Mouse (Mus musculus) B cell, adult 62 days (primary cell): ENCODE data around the gene Higd1a. TPM values are rescaled to one million over a fixed set of nuclear protein-coding genes. Genes with fewer than 3 reads are reported as not detected.

ENCODE experiments used
- total RNA-seq: library from RNA; stranded (reverse); gene quantifications from 4 replicates; pipeline ENCODE4 v1.2.4, GENCODE M21; 2023

Higd1a gene
- total RNA-seq = 26.6 to 31.7 TPM (median 28.8 TPM) in 4 replicates

GRCm38 (mm10) chr9:121858153-121858488 is at the start of gene Higd1a:
TSS of gene Higd1a (minus strand) at chr9:121858362.

GRCm38 (mm10) chr9:121898245-121898644 is 40.1 kb upstream of the Higd1a start, which contains the start of gene Ackr2:
TSS of gene Ackr2 (plus strand) at chr9:121898355.

GRCm38 (mm10) chr9:121838829-121839621 is 19.1 kb downstream of the Higd1a start, which contains the start of gene Ccdc13:
TSS of gene Ccdc13 (minus strand) at chr9:121839461.

Other genes starting within 250 kb of the Higd1a start
- not detected in 4 replicates for gene Lyzl4, start 216.3 kb downstream of the Higd1a start, total RNA-seq
- gene Vipr1, start 215.6 kb downstream of the Higd1a start, total RNA-seq = 0.61 to 1.3 TPM (median 1.1 TPM) in 4 replicates
- 21.2 to 28.7 TPM (median 23.8 TPM) in 4 replicates for gene Sec22c, start 152.9 kb downstream of the Higd1a start, total RNA-seq
- 23.8 to 27.7 TPM (median 26.2 TPM) in 4 replicates for gene Ss18l2, start 148.0 kb downstream of the Higd1a start, total RNA-seq
- 272 to 303 TPM (median 296 TPM) in 4 replicates for gene Nktr, start 139.2 kb downstream of the Higd1a start, total RNA-seq
- gene Zfp651, start 99.0 kb downstream of the Higd1a start, total RNA-seq = 0.09 to 0.53 TPM (median 0.34 TPM) in 4 replicates
- not detected in 4 replicates for gene Klhl40, start 80.8 kb downstream of the Higd1a start, total RNA-seq
- not detected in 4 replicates for gene Hhatl, start 65.9 kb downstream of the Higd1a start, total RNA-seq
- gene Ccdc13, start 18.9 kb downstream of the Higd1a start, total RNA-seq = not detected in 4 replicates
- gene Ackr2, start 40.0 kb upstream of the Higd1a start, total RNA-seq = 18.4 to 24.6 TPM (median 21.1 TPM) in 4 replicates
- gene Cyp8b1, start 57.9 kb upstream of the Higd1a start, total RNA-seq = not detected in 4 replicates
- 0.91 to 1.9 TPM (median 1.2 TPM) in 4 replicates for gene Fam198a, start 92.6 kb upstream of the Higd1a start, total RNA-seq
- not detected in 4 replicates for gene Pomgnt2, start 138.7 kb upstream of the Higd1a start, total RNA-seq